Mouse (Mus musculus) mature B cell (primary cell): ENCODE measurements around the gene Atp2a3.

Experiments
- in situ Hi-C: fragments of 300-500 bp; cut with MboI; formaldehyde crosslinking; loops from 2 replicates; pipeline ENCODE4 v1.14.3; 2019

Gene Atp2a3

GRCm38 (mm10) chr11:72954216-72954615 is 6.8 kb upstream of the Atp2a3 start:
- in situ Hi-C loops = no loop called here

- in situ Hi-C loops = no loop called here
These were observed 5.5 kb upstream of the Atp2a3 start for GRCm38 (mm10) chr11:72955339-72955974.

GRCm38 (mm10) chr11:72957318-72957717 is 3.7 kb upstream of the Atp2a3 start:
- in situ Hi-C loops = no loop called here

GRCm38 (mm10) chr11:72959924-72960679 is 867 bp upstream of the Atp2a3 start:
- in situ Hi-C loops = no loop called here

- in situ Hi-C loops = no loop called here
These were observed 272 bp upstream of the Atp2a3 start for GRCm38 (mm10) chr11:72960723-72961071.

- in situ Hi-C loops = no loop called here
These were observed 1.4 kb downstream of the Atp2a3 start for GRCm38 (mm10) chr11:72962378-72962777.

GRCm38 (mm10) chr11:72963058-72963788 is 2.3 kb downstream of the Atp2a3 start:
- in situ Hi-C loops = no loop called here

- in situ Hi-C loops = no loop called here
These were observed 2.9 kb downstream of the Atp2a3 start for GRCm38 (mm10) chr11:72963789-72964294.

- in situ Hi-C loops = no loop called here
These were observed 14.1 kb downstream of the Atp2a3 start for GRCm38 (mm10) chr11:72974995-72975503.

GRCm38 (mm10) chr11:72982516-72982915 is 21.5 kb downstream of the Atp2a3 start:
- in situ Hi-C loops = no loop called here

GRCm38 (mm10) chr11:72983283-72983682 is 22.3 kb downstream of the Atp2a3 start:
- in situ Hi-C loops = no loop called here

- in situ Hi-C loops = no loop called here
These were observed 25.8 kb downstream of the Atp2a3 start for GRCm38 (mm10) chr11:72986745-72987144.

- in situ Hi-C loops = no loop called here
These were observed 26.3 kb downstream of the Atp2a3 start for GRCm38 (mm10) chr11:72987234-72987633.

GRCm38 (mm10) chr11:72987807-72988206 is 26.8 kb downstream of the Atp2a3 start:
- in situ Hi-C loops = no loop called here

GRCm38 (mm10) chr11:72989044-72989443 is 28.1 kb downstream of the Atp2a3 start:
- in situ Hi-C loops = no loop called here

GRCm38 (mm10) chr11:72990688-72991087 is 29.7 kb downstream of the Atp2a3 start:
- in situ Hi-C loops = no loop called here

GRCm38 (mm10) chr11:72991961-72992360 is 31.0 kb downstream of the Atp2a3 start:
- in situ Hi-C loops = no loop called here

- in situ Hi-C loops = no loop called here
These were observed 35.4 kb downstream of the Atp2a3 start for GRCm38 (mm10) chr11:72996346-72996745.

- in situ Hi-C loops = no loop called here
These were observed 35.8 kb downstream of the Atp2a3 start for GRCm38 (mm10) chr11:72996781-72997180.

- in situ Hi-C loops = no loop called here
These were observed 36.8 kb downstream of the Atp2a3 start for GRCm38 (mm10) chr11:72997529-72998326.

- in situ Hi-C loops = no loop called here
These were observed 37.8 kb downstream of the Atp2a3 start, which contains the start of gene P2rx1 for GRCm38 (mm10) chr11:72998771-72999170. P2rx1 (plus strand) TSS chr11:72999103.
